Mouse (Mus musculus): ENCODE data around the gene Oas1a.

DNA sequence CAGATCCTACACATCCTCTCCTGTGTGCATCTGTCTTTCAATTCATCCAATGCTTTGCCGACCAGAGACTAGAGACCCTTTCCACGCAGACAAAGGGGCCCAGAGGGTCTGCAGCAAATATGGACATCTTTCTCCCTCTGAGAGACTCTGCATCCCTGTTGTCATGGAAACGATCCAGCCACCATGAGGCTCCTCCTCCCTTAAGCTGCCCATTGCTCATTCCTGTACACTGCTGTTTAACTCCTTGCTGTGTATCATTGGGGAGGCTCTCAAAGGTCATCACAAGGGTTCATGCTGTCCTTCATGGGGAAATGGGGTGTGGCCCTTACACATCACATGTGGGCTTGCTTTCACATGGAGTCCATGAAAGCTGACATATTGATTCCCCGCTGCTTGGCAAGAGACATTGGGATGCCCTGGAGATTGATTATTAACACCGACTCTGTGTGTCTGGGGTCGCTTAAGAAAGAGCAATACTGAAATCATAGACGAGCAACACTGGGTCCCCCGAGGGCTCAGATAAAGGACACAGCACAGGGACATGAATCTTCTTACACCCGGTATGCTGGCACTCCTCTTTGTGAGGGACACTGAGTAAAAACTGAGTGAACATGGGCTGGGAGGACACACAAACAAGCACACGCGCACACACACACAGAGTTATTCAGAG, 12.0 kb downstream of the Oas1a start:
- TF ChIP-seq POLR2A (IDR thresholded peaks at IDR 0.05; ENCODE audit: borderline replicate concordance, insufficient read depth, low read length) (no peak), CTCF (IDR thresholded peaks at IDR 0.05; ENCODE audit: borderline replicate concordance, insufficient read depth, low read depth, low read length) (no peak)
